Mouse (Mus musculus): ENCODE measurements at regions not wholly inside any gene's neighbourhood (a gene's known extent, or its start where the extent isn't known, plus 50 kb on each side); places are given as distances from the start of the nearest gene placed in this dataset.

DNA sequence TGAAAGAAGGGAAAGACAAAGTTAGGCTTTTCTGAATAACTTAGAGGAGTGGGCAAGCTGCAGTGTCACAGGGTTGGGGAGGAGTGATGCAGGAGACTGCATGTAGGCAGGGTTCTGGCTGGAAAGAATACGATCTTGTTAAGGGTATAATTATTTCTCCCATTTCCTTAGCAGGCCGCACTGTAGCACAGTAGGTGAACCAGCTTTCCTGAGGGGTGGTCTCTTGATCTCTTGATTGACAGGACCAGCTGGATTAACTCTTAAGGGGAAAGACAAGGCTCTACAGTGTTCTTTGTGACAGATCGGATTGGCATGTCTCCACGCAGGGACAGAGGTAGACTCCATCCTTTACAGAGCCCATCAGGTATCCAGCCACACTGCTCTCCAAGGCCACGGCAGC is 54.5 kb upstream of the Meis1 start:
- TF ChIP-seq CTCF (IDR thresholded peaks at IDR 0.05; ENCODE audit: extremely low read depth, insufficient read depth, low read length) (no peak), POLR2A (IDR thresholded peaks at IDR 0.05; ENCODE audit: extremely low read depth, insufficient read depth, low read length) (no peak)

All from cortical plate, adult 2 months (tissue).